Mouse (Mus musculus) forebrain, embryonic 16.5 days (tissue): ENCODE data around the gene Atxn1. TPM values are rescaled to one million over a fixed set of nuclear protein-coding genes. Genes with fewer than 3 reads are reported as not detected.

Experiments
- ATAC-seq: fragments of 200-750 bp; cut with Nextera tagmentation; 2 replicates; pipeline ENCODE4 v1.8.0; 2017; ENCODE audit warnings: mild to moderate bottlenecking, moderate library complexity
- H3K27ac ChIP-seq: fragments of 300-500 bp; sonication (generic); 2 replicates; pipeline ENCODE4 v1.5.1; 2014; ENCODE audit warnings: low read length, control low read depth
- H3K27me3 ChIP-seq: fragments of 300-500 bp; sonication (generic); replicated peaks from 2 replicates; pipeline ENCODE4 v1.6.1; 2014; ENCODE audit warnings: low read length; ENCODE audit not compliant: control insufficient read depth, insufficient read depth
- H3K36me3 ChIP-seq: fragments of 300-500 bp; sonication (generic); 2 replicates; pipeline ENCODE4 v1.6.1; 2014; ENCODE audit not compliant: control insufficient read depth, insufficient read depth
- H3K4me1 ChIP-seq: fragments of 300-500 bp; sonication (generic); replicated peaks from 2 replicates; pipeline ENCODE4 v1.6.1; 2014; ENCODE audit warnings: low read length; ENCODE audit not compliant: control insufficient read depth, insufficient read depth
- H3K4me2 ChIP-seq: fragments of 300-500 bp; sonication (generic); 2 replicates; pipeline ENCODE4 v1.6.1; 2014; ENCODE audit warnings: mild to moderate bottlenecking, low read length, control low read depth
- H3K4me3 ChIP-seq: fragments of 300-500 bp; sonication (generic); replicated peaks from 2 replicates; pipeline ENCODE4 v1.5.1; 2014; ENCODE audit warnings: mild to moderate bottlenecking, low read length, control low read depth
- H3K9ac ChIP-seq: fragments of 300-500 bp; sonication (generic); replicated peaks from 2 replicates; pipeline ENCODE4 v1.6.1; 2014; ENCODE audit warnings: low read depth, low read length, control low read depth
- H3K9me3 ChIP-seq: fragments of 300-500 bp; sonication (generic); 2 replicates; pipeline ENCODE4 v1.6.1; 2016; ENCODE audit warnings: low read length; ENCODE audit not compliant: control insufficient read depth
- WGBS: fragments of 180-500 bp; shearing (Covaris S2); extraction: QIAGEN DNeasy Blood & Tissue Kit; methylation state at CpG from one replicate; pipeline ENCODE4 v1.1.7; 2014; 5-methylcytosine and 5-hydroxymethylcytosine counted together
- polyA plus RNA-seq: library from polyadenylated mRNA; unstranded; fragments of >200 nt; fragmentation: Nextera tagmentation; extraction: Ambion mirVana; gene quantifications from 2 replicates; pipeline ENCODE4 v1.2.1, GENCODE M21; 2015

Gene Atxn1
- polyA plus RNA-seq, 1 experiment from 2014 or later, result 15.3 TPM

- Histone ChIP-seq H3K9ac (no peak overlapping the region), H3K36me3 (no peaks in the 10 kb centered on the region), H3K27me3 (no peaks in the 10 kb centered on the region), H3K9me3 (no peaks in the 10 kb centered on the region), H3K27ac (no peak overlapping the region), H3K4me2 (no peak overlapping the region), H3K4me3 (no peak overlapping the region), H3K4me1 (peaks cover 15% of the 10 kb centered on the region)
- peak; percentile 60 for ATAC-seq
- 20% methylated on average over 7 of the region's 7 CpGs for WGBS
Observed at GRCm38 (mm10) chr13:45526230-45526629, 438.6 kb downstream of the Atxn1 start.

GRCm38 (mm10) chr13:45524791-45525435 lies 439.9 kb downstream of the Atxn1 start:
- ATAC-seq, result no peak
- H3K9me3 ChIP-seq, result no peaks in the 10 kb centered on the region
- H3K36me3 ChIP-seq, result no peaks in the 10 kb centered on the region
- peaks cover 8% of the 10 kb centered on the region for H3K4me1 ChIP-seq
- WGBS, result 91% methylated on average over 6 of the region's 6 CpGs
- no peak overlapping the region for H3K27ac ChIP-seq
- no peak overlapping the region for H3K4me2 ChIP-seq
- no peak overlapping the region for H3K9ac ChIP-seq
- H3K4me3 ChIP-seq, result no peak overlapping the region
- H3K27me3 ChIP-seq, result no peaks in the 10 kb centered on the region

GRCm38 (mm10) chr13:45524305-45524704 lies 440.5 kb downstream of the Atxn1 start:
- Histone ChIP-seq H3K4me1 (peaks cover 8% of the 10 kb centered on the region), H3K4me2 (no peak overlapping the region), H3K9ac (no peak overlapping the region), H3K27ac (no peak overlapping the region), H3K4me3 (no peak overlapping the region), H3K9me3 (no peaks in the 10 kb centered on the region), H3K36me3 (no peaks in the 10 kb centered on the region), H3K27me3 (no peaks in the 10 kb centered on the region)
- WGBS, result 62% methylated on average over 3 of the region's 3 CpGs
- ATAC-seq, result no peak

GRCm38 (mm10) chr13:45516501-45517393 lies 448.1 kb downstream of the Atxn1 start:
- WGBS, result 2% methylated on average over 24 of the region's 24 CpGs
- H3K27me3 ChIP-seq, result no peaks in the 10 kb centered on the region
- H3K4me1 ChIP-seq, result peaks cover 21% of the 10 kb centered on the region
- peak overlapping the region; percentile 39 for H3K9ac ChIP-seq
- no peaks in the 10 kb centered on the region for H3K36me3 ChIP-seq
- H3K27ac ChIP-seq, result peak overlapping the region; percentile 17
- peak overlapping the region; percentile 51 for H3K4me2 ChIP-seq
- ATAC-seq, result peak; percentile 86
- H3K9me3 ChIP-seq, result no peaks in the 10 kb centered on the region
- peak overlapping the region; percentile 32 for H3K4me3 ChIP-seq

- Histone ChIP-seq H3K9me3 (no peaks in the 10 kb centered on the region), H3K4me1 (peaks cover 21% of the 10 kb centered on the region), H3K27me3 (no peaks in the 10 kb centered on the region), H3K4me2 (no peak overlapping the region), H3K27ac (no peak overlapping the region), H3K36me3 (no peaks in the 10 kb centered on the region), H3K9ac (no peak overlapping the region), H3K4me3 (no peak overlapping the region)
- no peak for ATAC-seq
- WGBS, result 44% methylated on average over 8 of the region's 8 CpGs
Observed at GRCm38 (mm10) chr13:45514832-45515422, 449.9 kb downstream of the Atxn1 start.

- no peak overlapping the region for H3K4me2 ChIP-seq
- 88% methylated on average over 5 of the region's 5 CpGs for WGBS
- H3K27ac ChIP-seq, result no peak overlapping the region
- no peak for ATAC-seq
- H3K9ac ChIP-seq, result no peak overlapping the region
- H3K27me3 ChIP-seq, result no peaks in the 10 kb centered on the region
- no peak overlapping the region for H3K4me3 ChIP-seq
- H3K9me3 ChIP-seq, result no peaks in the 10 kb centered on the region
- H3K4me1 ChIP-seq, result peaks cover 21% of the 10 kb centered on the region
- H3K36me3 ChIP-seq, result no peaks in the 10 kb centered on the region
Observed at GRCm38 (mm10) chr13:45514115-45514514, 450.7 kb downstream of the Atxn1 start.

GRCm38 (mm10) chr13:45513009-45513984 lies 451.5 kb downstream of the Atxn1 start:
- WGBS, result 83% methylated on average over 12 of the region's 12 CpGs
- no peak overlapping the region for H3K4me3 ChIP-seq
- ATAC-seq, result no peak

GRCm38 (mm10) chr13:45512531-45512930 lies 452.3 kb downstream of the Atxn1 start:
- Histone ChIP-seq H3K4me3 (no peak overlapping the region), H3K9ac (no peak overlapping the region), H3K9me3 (no peaks in the 10 kb centered on the region), H3K4me2 (no peak overlapping the region), H3K4me1 (peaks cover 32% of the 10 kb centered on the region), H3K27ac (no peak overlapping the region), H3K27me3 (no peaks in the 10 kb centered on the region), H3K36me3 (no peaks in the 10 kb centered on the region)
- WGBS, result 88% methylated on average over 8 of the region's 8 CpGs
- no peak for ATAC-seq

More at GRCm38 (mm10) chr13:45513009-45513984, 451.5 kb downstream of the Atxn1 start:
- H3K36me3 ChIP-seq, result no peaks in the 10 kb centered on the region
- H3K4me1 ChIP-seq, result peaks cover 26% of the 10 kb centered on the region
- no peaks in the 10 kb centered on the region for H3K27me3 ChIP-seq
- H3K9ac ChIP-seq, result no peak overlapping the region
- no peaks in the 10 kb centered on the region for H3K9me3 ChIP-seq
- no peak overlapping the region for H3K4me2 ChIP-seq
- H3K27ac ChIP-seq, result no peak overlapping the region
